Mouse (Mus musculus): Measurements from ENCODE around the gene Creld2.

The Creld2 gene

GRCm38 (mm10) chr15:88851507-88852149 lies 32.2 kb downstream of the Creld2 start:
- ATAC-seq (ENCODE audit: low TSS enrichment), result no peak

GRCm38 (mm10) chr15:88853106-88853505 lies 33.7 kb downstream of the Creld2 start:
- no peak for ATAC-seq (ENCODE audit: low TSS enrichment)

GRCm38 (mm10) chr15:88854119-88854968 lies 34.9 kb downstream of the Creld2 start:
- ATAC-seq (ENCODE audit: low TSS enrichment), result no peak

GRCm38 (mm10) chr15:88854969-88855830 lies 35.8 kb downstream of the Creld2 start:
- ATAC-seq (ENCODE audit: low TSS enrichment), result no peak

GRCm38 (mm10) chr15:88855896-88856417 lies 36.5 kb downstream of the Creld2 start:
- ATAC-seq (ENCODE audit: low TSS enrichment), result no peak

- no peak for ATAC-seq (ENCODE audit: low TSS enrichment)
Measured at GRCm38 (mm10) chr15:88856613-88857012, 37.2 kb downstream of the Creld2 start.

- no peak for ATAC-seq (ENCODE audit: low TSS enrichment)
Measured at GRCm38 (mm10) chr15:88857361-88857760, 37.9 kb downstream of the Creld2 start.

GRCm38 (mm10) chr15:88858141-88858541 lies 38.7 kb downstream of the Creld2 start:
- ATAC-seq (ENCODE audit: low TSS enrichment), result no peak

- no peak for ATAC-seq (ENCODE audit: low TSS enrichment)
Measured at GRCm38 (mm10) chr15:88858707-88859106, 39.3 kb downstream of the Creld2 start.

- ATAC-seq (ENCODE audit: low TSS enrichment), result no peak
Measured at GRCm38 (mm10) chr15:88859206-88859970, 39.9 kb downstream of the Creld2 start.

GRCm38 (mm10) chr15:88860781-88861180 lies 41.3 kb downstream of the Creld2 start:
- no peak for ATAC-seq (ENCODE audit: low TSS enrichment)

- peak; percentile 58 for ATAC-seq (ENCODE audit: low TSS enrichment)
Measured at GRCm38 (mm10) chr15:88861772-88862622, 42.6 kb downstream of the Creld2 start, which contains the start of gene Pim3. Gene Pim3 (plus strand): TSS chr15:88862186.

GRCm38 (mm10) chr15:88862881-88863694 lies 43.6 kb downstream of the Creld2 start:
- no peak for ATAC-seq (ENCODE audit: low TSS enrichment)

GRCm38 (mm10) chr15:88863695-88864231 lies 44.3 kb downstream of the Creld2 start:
- peak; percentile 64 for ATAC-seq (ENCODE audit: low TSS enrichment)

- ATAC-seq (ENCODE audit: low TSS enrichment), result no peak
Measured at GRCm38 (mm10) chr15:88864270-88865030, 45.0 kb downstream of the Creld2 start.

GRCm38 (mm10) chr15:88865061-88865460 lies 45.6 kb downstream of the Creld2 start:
- no peak for ATAC-seq (ENCODE audit: low TSS enrichment)

GRCm38 (mm10) chr15:88865888-88866695 lies 46.6 kb downstream of the Creld2 start:
- ATAC-seq (ENCODE audit: low TSS enrichment), result no peak
